Mouse (Mus musculus) R1 (cell line): ENCODE results near the gene Gm3448.
"Not testable (repeated sequence)": the region's sequence is repeated elsewhere in the genome, so short reads cannot be mapped to it uniquely, and the experiment has no call there.

ENCODE experiments used
- DNase-seq: peaks from one replicate; pipeline ENCODE4 v3.0.0-alpha.2; 2018; ENCODE audit warnings: low read depth, low spot score

Gm3448 gene

GRCm38 (mm10) chr17:15031414-15031813 is 9.9 kb downstream of the Gm3448 start:
- DNase-seq = not testable (repeated sequence)

- not testable (repeated sequence) for DNase-seq
Observed at GRCm38 (mm10) chr17:15025513-15025912, 15.8 kb downstream of the Gm3448 start.

GRCm38 (mm10) chr17:15024502-15025193 is 16.7 kb downstream of the Gm3448 start:
- not testable (repeated sequence) for DNase-seq

GRCm38 (mm10) chr17:15023878-15024492 is 17.4 kb downstream of the Gm3448 start:
- DNase-seq = not testable (repeated sequence)

GRCm38 (mm10) chr17:15021503-15022220 is 19.7 kb downstream of the Gm3448 start:
- DNase-seq = peak; percentile 60

- DNase-seq = not testable (repeated sequence)
Observed at GRCm38 (mm10) chr17:15009706-15010413, 31.5 kb downstream of the Gm3448 start, which contains the start of gene Gm3435. Gene Gm3435 (plus strand): TSS chr17:15010176.

GRCm38 (mm10) chr17:15009088-15009487 is 32.2 kb downstream of the Gm3448 start:
- not testable (repeated sequence) for DNase-seq

GRCm38 (mm10) chr17:15000047-15000446 is 41.3 kb downstream of the Gm3448 start:
- not testable (repeated sequence) for DNase-seq

GRCm38 (mm10) chr17:14994140-14994539 is 47.2 kb downstream of the Gm3448 start:
- DNase-seq = not testable (repeated sequence)

GRCm38 (mm10) chr17:14993139-14993832 is 48.1 kb downstream of the Gm3448 start:
- not testable (repeated sequence) for DNase-seq

GRCm38 (mm10) chr17:14992522-14993138 is 48.7 kb downstream of the Gm3448 start:
- not testable (repeated sequence) for DNase-seq

GRCm38 (mm10) chr17:14990116-14990702 is 51.1 kb downstream of the Gm3448 start:
- not testable (repeated sequence) for DNase-seq

GRCm38 (mm10) chr17:14978362-14979038 is 62.8 kb downstream of the Gm3448 start, which contains the start of the genes 9030025P20Rik and Gm3417:
Gene 9030025P20Rik (plus strand): TSS chr17:14978468.
Gene Gm3417 (minus strand): TSS chr17:14978790.
- DNase-seq = not testable (repeated sequence)

- DNase-seq = not testable (repeated sequence)
Observed at GRCm38 (mm10) chr17:14977718-14978361, 63.5 kb downstream of the Gm3448 start.

GRCm38 (mm10) chr17:14968373-14968913 is 72.9 kb downstream of the Gm3448 start:
- not testable (repeated sequence) for DNase-seq

GRCm38 (mm10) chr17:14961557-14962154 is 79.7 kb downstream of the Gm3448 start:
- not testable (repeated sequence) for DNase-seq

GRCm38 (mm10) chr17:14960951-14961556 is 80.3 kb downstream of the Gm3448 start, which contains the start of gene Phf10:
Gene Phf10 (minus strand): TSS chr17:14961273.
- DNase-seq = peak; percentile 17

GRCm38 (mm10) chr17:14960520-14960919 is 80.8 kb downstream of the Gm3448 start:
- peak; percentile 36 for DNase-seq
